Mouse (Mus musculus): ENCODE results near the gene Rffl. TPM values are rescaled to one million over a fixed set of nuclear protein-coding genes. Genes with fewer than 3 reads are reported as not detected.
A peak's percentile ranks its signal among the peaks of the same experiment; 100 is the strongest.
"Not testable (repeated sequence)": the region's sequence is repeated elsewhere in the genome, so short reads cannot be mapped to it uniquely, and the experiment has no call there.

Rffl gene
- total RNA-seq, 2 experiments from 2014 or later = 6.4 to 8.4 TPM

DNA sequence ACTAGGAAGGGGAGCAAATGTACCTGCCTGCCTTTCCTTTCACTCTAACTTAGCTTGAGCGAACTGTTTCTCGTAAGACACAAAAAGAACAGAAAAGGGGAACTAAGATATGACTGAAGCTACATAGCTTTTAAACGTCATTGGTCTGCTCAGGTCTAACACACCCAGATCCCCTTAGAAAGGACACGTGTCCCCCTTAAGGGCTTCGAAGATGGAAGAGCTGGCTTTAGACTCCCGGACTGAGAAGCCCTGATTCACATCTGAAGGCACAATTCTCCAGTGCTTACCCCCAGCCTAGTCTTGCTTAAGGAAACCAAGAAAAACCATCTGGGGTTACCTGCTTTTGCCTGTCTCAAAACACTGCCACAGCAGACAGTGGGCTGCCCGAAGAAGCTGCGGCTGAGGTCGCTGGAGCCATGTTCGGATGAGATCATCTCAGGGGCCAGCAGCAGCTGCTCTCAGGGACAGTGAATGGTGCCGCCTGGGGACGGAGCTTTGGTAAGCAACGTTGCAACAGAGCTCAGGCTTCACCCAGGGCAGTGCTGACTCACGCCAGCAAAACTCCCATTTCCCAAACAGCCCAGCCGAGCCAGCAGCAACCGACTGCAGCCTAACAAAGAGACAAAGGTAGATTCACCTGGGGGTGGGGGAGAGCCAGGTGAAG is 25.5 kb downstream of the Rffl start:
- DNase-seq = peak; percentile 90

DNA sequence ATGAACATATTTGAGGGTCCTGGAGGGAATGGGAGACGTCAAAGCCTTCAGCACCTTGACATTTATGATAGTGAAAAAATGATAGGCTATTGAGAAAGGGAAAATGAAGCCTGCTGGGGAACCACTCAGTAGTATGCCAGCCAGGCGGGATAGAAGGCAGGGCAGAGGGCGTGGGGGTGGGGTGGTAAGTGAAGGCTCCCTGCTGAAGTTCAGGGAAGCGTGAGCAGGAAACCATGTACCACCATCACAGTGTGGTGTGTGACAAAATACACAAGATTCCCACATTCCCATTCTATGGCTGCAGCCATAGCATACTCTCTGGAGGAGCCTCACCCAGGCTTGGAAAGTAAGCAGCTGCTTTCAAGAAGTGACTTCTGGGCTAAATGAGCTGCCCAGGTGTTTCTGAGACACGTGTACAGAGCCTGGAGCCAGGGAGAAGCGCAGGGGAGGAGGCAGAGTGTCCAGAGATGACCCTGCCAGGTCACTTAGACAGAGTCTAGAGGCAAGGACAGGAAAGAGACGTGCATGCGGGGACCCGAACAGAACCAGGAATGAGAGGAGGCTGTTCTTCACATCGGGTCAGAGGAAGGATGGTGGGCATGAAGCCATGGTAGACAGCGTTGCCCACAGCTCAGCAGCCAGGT is 26.1 kb downstream of the Rffl start:
- peak in 1 of 2 experiments; percentile 15 for DNase-seq

DNA sequence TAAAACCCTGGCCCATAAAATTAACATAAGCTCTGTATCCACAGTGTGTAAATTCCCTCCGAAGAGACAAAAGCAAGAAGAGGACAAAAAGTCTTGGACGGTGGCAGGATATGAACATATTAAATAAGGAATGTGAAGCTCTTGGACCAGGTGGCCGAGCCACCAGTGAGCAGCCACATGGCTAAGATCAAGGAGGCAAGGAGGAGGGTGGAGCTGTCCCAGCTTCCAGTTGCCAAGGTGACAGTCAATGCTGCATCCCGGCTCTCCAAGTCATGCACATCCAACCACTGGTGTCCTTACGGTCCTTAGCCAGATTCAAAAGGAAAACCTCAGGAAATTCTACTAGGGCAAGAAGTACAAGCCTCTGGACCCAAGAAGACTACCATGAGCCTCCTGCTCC is 32.5 kb downstream of the Rffl start:
- no peak for DNase-seq

DNA sequence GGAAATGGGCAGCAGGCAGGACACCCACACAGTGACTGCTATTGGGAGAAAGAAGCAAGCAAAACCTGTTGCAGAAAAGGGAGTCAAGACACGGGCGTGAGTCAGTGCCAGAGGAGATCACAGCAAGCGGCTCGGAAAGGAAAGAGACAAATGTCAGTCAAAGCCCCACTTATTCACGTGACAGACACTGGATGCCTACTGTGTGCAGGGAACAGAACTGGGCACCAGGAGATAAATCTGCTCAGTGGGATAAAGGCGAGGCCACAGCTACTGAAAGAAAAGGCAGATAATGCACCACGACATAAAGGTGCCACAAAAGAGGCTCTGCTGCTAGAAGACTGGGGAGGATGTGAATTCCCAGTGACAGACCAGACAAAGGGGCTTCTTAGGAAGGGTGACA is 33.2 kb downstream of the Rffl start:
- DNase-seq = no peak

DNA sequence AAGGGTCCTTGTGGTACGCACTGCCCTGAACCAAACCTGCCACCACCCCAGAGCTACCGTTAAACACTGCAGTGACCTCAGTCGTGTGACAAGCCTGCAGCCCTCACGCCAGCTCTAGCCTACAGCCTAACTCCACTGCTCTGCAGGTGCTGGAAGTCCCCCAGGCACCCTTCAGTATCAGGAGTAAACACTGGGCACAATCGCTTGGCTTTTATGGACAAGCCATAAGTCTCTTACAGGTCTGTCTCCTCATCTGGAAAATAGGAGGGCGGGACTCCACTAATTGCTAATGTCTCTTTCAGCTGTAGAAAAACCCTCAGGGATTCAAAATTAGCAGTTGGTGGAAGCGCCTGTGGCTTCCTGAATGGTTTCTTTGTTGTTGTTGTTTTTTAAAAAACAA is 33.8 kb downstream of the Rffl start:
- DNase-seq = no peak

DNA sequence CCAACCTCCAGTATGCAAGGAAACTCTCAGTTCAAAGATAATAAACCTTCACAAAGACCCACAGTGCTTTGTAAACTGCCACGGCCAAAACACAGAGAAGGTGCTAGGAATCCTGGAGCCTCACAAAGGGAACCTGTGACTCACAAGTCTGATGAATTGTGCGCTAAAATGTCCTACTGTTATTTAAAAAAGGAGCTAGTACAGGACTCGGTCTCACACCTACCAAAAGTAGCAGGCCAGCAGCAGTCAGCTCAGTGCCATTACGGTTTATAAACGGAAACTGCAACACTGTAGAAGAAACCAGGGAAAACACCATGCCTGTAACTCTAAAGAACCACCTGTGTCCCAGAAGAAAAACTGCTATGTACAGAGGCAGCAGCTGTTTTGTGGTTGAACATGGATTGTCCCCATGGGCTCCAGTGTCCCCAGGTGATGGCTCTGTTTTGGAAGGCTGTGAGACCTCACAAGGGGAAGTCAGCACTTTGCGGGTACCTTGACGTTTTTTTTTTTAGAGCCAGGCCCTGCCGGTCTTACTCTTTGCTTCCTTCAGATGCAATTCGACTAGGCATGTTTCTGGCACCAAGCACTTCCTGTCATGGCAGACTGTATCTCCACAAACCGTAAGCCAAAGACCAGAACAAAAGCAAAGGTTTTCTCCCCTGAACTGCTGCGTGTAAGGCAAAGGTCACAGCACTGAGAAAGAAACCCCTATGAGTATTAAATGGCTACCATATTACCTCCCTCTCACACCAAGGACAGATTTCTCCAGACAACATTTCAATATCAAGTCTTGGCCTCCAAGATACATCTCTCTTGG is 35.2 kb downstream of the Rffl start:
- DNase-seq = no peak

DNA sequence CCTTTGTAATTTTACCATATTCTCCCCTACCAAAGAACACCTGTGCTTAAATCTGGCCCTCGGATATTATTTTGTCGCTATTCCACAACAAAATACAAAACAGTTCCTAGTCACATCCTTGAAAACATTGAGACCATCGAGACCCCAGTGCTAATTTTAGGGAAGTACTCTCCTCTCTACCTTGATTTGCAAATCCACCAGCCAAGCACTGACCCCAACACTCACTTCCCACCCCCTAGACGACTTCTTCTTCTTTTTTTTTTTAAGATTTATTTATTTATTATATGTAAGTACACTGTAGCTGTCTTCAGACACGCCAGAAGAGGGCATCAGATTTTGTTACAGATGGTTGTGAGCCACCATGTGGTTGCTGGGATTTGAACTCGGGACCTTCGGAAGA is 36.7 kb downstream of the Rffl start:
- not testable (repeated sequence) for DNase-seq

DNA sequence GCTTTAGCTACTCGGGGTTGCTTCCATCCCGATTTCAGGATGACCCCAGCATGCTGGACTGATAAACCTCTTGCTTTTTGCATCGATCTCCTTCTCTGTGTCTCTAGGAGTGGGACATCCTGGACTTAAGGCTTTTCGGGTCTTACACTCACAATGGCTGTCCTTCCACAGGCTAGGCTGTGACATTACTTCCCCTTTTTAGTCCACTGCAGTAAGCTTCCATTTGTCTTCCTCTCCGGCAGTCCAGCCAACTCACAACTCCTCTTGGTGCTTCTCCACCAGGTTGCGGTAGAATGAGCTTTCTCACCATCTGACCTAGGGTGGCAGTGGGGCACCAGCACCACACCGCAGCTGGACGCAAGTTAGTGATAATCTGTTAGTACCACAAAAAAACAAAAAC is 37.1 kb downstream of the Rffl start:
- DNase-seq = no peak

DNA sequence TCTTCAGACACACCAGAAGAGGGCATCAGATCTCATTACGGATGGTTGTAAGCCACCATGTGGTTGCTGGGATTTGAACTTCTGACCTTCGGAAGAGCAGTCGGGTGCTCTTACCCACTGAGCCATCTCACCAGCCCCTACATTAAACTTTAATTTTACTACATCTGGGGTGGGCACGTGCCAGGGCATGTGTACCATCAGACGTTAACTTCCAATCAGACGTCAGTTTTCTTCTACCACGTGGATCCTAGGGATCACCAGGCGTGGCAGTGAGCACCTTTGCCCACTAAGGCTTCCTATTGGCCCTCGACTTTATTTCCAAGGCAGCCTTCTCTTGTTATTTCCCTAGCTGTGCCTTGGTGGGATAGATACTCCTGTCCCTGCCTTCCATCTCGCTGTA is 38.6 kb downstream of the Rffl start:
- DNase-seq = not testable (repeated sequence)

DNA sequence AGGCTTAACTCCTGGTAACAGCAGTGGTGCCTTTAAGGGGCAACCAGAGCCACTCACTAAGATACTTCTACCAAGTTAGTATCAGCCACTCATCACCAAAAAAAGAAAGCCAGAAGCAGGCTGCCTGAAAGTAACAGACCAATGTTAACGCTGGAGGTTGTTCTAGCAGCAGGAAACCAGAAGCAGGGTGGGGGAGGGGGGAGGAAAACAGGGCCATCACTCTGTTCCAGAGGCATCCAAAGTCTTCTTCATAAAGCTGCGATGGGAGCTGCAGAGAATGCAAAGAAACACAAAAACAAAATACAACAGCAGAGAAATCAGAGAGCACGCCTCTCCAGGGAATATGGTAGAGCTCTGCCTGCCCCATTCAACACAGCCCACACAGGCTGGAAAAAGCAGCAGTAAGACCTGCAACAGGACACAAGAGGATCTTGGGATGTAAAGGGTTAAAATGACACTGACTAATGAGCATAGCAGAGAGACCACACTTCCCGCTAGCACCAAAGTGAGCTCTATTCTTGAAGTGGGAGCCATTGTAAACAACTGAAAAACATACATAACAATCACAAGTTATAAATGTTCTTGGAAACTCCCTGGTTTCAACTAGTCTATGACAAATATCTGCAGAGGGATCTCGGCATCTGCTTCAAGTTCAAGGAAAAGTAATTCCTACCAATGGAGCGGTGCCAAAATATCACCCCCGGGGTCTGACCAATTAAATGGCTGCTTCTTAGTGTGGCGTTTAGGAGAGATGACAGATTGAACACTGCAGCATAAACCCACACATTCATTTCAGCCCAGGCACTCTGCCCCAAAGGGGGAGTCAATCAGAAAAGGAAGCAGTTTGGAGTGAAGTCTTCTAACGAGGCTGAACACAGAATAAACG is 39.8 kb downstream of the Rffl start:
- no peak for DNase-seq

DNA sequence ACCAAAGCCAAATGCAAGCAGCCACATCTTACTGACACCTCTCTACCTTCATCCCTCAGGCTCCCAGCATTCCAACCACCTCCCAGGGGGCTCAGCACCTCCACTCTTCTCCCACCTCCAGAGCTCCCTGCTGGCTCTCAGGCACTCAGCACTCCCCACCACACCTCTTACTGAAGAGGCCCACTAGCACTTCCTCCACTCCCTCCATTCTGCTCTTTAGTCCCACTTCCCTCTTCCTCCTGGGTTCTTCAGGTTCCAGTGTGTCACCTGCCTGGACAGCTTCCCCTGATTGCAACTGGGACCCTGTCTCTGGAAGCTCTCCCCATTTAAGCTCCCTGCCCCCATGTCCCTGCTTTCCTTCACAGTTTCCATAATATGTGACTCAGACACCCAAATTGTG is 44.2 kb downstream of the Rffl start:
- DNase-seq = no peak

DNA sequence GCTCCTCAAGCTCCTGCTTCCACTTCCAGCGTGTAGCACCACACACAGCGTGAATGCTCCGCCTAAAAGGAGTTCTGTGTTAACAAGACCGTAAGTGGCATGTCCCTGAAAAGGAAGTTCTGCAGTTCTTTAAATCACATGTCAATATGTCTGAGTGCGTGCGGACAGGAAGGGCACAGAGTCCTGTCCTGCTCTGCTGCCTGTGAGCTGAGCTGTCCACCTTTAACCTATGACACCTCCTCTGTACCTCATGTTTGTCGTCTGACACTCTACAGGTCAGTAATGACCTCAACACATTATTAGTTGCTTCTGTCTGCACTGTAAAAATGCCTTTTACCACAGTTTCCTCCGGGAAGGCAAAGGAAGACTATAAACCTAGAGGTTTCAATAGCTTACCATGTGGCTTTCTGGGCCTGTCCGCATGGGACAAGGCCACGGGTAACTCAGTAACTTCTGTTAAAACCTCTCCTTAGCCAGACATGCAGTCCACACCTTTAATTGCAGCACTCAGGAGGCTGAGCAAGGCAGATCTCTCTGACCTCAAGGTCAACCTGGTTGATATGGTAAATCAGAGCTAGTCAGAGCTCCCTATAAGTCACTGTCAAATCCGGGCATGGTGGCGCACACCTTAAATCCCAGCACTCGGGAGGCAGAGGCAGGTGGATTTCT is 50.1 kb downstream of the Rffl start:
- no peak for DNase-seq

DNA sequence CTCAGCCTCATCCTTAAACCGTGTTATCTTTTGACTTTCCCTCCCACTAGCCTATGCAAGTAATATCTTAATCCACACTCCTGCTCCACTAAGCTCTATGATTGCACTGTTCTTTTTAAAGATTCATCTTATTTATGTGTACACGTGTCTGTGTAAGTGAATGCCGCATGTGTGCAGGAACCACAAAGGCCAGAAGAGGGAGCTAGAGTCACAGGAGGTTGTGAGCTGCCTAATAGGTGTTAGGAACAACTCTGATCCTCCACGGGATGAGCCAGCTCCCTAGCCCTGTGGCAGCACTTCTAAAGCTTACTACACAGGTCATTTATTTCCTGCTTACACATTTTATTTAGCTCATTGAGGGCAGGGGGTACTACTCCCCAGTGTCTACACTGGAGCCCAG is 51.7 kb downstream of the Rffl start:
- DNase-seq = peak; percentile 39 to 48

DNA sequence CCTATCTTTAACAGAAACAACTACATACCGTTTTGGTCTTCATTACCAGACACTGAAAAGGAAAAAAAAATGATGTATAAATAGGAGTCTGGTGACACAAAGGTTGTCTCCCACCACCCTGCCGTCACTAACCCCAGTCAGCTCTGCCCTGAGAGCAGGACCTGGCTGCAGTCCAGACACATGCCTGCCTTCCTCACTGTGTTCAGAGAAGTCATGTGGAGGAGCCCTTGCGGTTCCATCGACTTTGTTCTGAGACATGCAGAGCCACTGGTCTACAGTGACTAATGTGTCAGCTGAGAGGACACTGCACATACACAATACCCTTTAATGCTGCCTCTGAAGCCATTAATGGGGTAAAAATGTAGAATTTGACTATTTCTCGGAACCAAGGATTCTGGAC is 62.5 kb downstream of the Rffl start:
- peak in 1 of 2 experiments; percentile 11 for DNase-seq

DNA sequence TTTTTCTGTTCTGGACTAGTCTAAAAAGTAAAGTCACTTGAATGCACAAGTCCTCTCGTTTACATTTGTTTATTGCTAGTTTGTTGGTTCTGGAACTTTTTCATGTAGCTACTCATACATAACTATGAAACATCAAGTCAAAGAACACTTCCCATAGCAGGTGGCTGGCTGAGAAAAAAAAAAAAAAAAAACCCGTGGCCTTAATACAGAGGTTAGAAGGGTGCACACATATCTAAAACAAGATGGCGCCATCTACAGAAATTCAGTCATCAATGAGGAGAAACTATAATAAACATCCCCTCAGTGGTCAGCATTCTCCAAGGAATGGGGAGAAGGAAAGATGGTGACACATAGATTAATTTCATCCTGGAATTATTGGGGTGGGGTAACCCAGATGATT is 63.6 kb downstream of the Rffl start:
- DNase-seq = no peak

DNA sequence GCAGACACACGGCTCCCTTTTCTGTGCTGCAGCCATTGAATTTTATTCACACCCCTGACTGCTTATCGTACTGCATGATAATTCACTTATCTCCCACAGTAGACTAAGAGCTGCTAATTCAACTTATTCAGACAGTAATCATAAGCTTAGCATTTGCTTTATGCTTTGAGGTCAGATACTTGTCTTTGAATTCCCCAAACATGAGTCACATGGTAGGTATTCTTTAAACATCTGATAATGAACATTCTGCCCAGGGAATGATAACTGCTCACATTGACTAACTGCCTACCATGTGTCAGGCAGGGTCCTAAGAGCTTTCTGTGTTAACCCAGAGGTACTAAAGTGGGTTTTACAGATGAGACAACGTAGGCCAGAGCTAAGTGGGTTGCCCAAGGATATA is 64.4 kb downstream of the Rffl start:
- DNase-seq = no peak

DNA sequence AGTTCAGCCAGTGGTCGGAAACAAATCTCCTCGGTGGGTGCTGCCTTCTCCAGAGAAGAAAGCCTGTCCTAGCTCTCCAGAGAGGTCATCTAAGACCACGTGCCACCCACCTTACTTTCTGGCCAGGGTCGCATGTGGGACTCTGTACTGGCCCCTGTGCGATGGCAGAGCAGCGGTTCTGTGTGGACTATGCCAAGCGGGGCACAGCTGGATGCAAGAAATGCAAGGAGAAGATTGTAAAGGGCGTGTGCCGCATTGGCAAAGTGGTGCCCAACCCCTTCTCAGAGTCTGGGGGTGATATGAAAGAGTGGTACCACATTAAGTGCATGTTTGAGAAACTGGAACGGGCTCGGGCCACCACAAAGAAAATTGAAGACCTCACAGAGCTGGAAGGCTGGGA is 87.6 kb downstream of the Rffl start:
- DNase-seq = no peak

DNA sequence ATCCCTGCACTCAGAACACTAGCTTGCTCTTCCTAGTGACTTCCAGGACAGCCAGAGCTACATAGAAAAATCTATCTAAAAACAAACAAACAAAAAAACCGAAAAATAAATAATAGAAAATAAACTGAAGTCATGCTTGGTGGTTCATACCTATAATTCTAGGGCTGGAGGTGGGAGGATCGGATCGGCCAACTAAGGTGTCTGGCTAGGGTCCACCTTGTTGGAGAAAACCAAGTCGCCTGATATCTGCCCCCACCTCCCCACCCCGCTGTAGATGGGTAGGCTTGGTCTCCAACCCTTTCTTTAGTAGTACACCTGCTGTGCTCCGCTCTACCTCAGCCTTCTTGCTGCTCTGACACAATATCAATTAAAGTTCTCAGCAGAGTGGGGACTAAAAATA is 88.8 kb downstream of the Rffl start:
- no peak for DNase-seq

DNA sequence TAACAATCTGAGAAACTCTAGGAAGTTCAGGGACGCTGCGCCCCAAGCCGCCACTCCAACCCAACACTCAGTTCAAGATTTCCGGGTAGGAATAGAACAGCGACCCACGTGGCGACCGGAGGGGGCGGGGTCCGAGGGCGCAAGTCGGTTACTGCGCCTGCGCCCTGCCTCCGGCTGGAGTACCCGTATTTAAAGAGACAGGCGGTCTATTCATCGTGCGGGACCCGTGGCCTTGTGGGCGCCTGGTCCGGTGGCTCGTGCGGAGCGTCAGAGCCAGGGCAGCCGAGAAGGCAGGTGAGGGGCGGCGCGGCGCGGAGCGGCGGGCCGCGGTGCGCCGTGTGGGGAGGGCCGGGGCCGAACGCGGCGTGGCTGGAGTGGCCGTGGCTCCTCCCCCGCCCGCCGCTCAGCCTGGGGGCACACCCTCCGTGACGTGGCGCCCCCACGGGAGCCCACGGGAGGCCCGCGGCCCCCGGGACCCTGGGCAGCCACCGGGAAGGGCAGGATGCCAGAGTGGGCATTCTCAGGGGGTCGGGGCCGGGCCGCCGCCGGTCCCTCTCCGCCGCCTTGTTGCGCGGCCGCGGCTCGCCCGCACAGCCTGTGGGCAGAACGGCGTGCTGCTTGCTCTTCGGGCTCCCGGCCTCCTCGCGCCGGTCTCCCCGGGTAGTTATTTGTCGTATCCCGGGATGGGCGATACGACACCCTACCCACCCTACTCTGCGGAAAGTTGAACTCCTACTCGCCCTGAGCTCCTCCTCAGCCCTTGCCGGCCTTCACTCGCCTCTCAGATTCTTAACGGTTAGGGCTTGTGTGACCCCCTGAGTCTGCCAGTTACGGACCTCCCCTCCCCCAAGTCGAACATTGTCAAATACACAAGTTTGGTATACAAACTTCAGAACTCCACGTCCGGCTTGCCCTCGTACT is 89.8 kb downstream of the Rffl start, which contains the start of gene Lig3:
Gene Lig3 (plus strand): TSS at position 126 of the 921 bp plus-strand sequence.
- DNase-seq = peak; percentile 95 to 97

DNA sequence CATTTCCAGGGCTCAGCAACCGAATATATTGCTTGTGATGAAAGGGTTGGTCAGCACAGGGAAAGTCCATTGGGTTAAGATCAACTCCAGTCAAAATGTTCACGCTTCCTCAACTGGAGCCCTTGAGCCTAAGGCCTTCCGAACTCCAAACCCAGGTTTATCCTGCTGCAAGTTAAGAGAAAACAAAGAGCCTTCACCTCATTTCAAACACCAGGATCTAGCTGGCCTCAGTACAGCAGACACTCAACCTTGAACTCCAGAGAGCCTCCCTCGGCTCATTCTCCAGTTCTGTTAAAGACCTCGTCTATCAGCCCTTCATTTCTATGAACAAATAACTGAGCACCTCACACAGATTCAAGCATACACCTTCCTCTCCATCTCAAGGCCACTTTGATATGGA is 90.9 kb downstream of the Rffl start:
- no peak for DNase-seq
